Mouse (Mus musculus) heart, postnatal 0 days (tissue): ENCODE data around the gene Anapc10.
"Not testable (repeated sequence)": the region's sequence is repeated elsewhere in the genome, so short reads cannot be mapped to it uniquely, and the experiment has no call there.

Source experiments
- CTCF ChIP-seq: IDR thresholded peaks from 2 replicates; pipeline ENCODE4 v1.5.1; 2016; ENCODE audit warnings: antibody characterized with exemption, control low read depth, low read depth
- EP300 ChIP-seq: IDR thresholded peaks from 2 replicates; pipeline ENCODE4 v1.6.1; 2016; ENCODE audit warnings: antibody characterized with exemption, low read depth

DNA sequence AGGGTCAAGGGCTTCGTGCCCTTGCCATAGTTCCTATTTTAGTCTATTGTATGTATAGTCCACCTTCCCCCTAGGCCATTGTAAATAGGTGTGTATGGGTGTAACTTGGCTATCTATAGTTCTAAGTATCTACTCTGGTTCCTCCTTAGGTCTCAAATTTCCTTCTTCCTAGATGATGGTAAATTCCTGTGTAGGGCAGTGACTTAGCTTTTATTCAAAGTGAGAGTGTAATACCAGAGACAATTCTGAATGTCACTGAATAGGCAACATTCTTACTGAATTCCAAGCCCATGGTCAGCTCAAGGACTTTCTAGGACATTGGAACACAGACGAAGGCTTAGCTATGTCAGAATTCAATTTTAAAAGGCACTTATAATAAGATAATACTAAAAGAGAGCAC is 83.3 kb downstream of the Anapc10 start:
- TF ChIP-seq CTCF, EP300: not testable (repeated sequence)
